Mouse (Mus musculus) intestine, embryonic 15.5 days (tissue): ENCODE results near the gene Iqschfp. TPM values are rescaled to one million over a fixed set of nuclear protein-coding genes. Genes with fewer than 3 reads are reported as not detected.

ENCODE experiments used
- ATAC-seq: fragments of 200-750 bp; cut with Nextera tagmentation; 2 replicates; pipeline ENCODE4 v1.8.0; 2017; ENCODE audit warnings: moderate TSS enrichment, moderate library complexity
- H3K27ac ChIP-seq: fragments of 300-500 bp; sonication (generic); 2 replicates; pipeline ENCODE4 v1.5.1; 2015; ENCODE audit warnings: mild to moderate bottlenecking, inconsistent platforms
- H3K27me3 ChIP-seq: fragments of 300-500 bp; sonication (generic); replicated peaks from 2 replicates; pipeline ENCODE4 v1.6.1; 2015; ENCODE audit warnings: inconsistent platforms
- H3K36me3 ChIP-seq: fragments of 300-500 bp; sonication (generic); 2 replicates; pipeline ENCODE4 v1.6.1; 2015; ENCODE audit warnings: inconsistent platforms
- H3K4me1 ChIP-seq: fragments of 300-500 bp; sonication (generic); replicated peaks from 2 replicates; pipeline ENCODE4 v1.6.1; 2015; ENCODE audit warnings: inconsistent platforms
- H3K4me2 ChIP-seq: fragments of 300-500 bp; sonication (generic); replicated peaks from 2 replicates; pipeline ENCODE4 v1.6.1; 2015; ENCODE audit warnings: mild to moderate bottlenecking, inconsistent platforms
- H3K4me3 ChIP-seq: fragments of 300-500 bp; sonication (generic); replicated peaks from 2 replicates; pipeline ENCODE4 v1.5.1; 2015; ENCODE audit warnings: inconsistent platforms
- H3K9ac ChIP-seq: fragments of 300-500 bp; sonication (generic); 2 replicates; pipeline ENCODE4 v1.6.1; 2015; ENCODE audit warnings: inconsistent platforms
- H3K9me3 ChIP-seq: fragments of 300-500 bp; sonication (generic); 2 replicates; pipeline ENCODE4 v1.6.1; 2016; ENCODE audit warnings: inconsistent platforms
- WGBS: fragments of 180-500 bp; shearing (Covaris S2); methylation state at CpG from one replicate; pipeline ENCODE4 v1.1.7; 2015; 5-methylcytosine and 5-hydroxymethylcytosine counted together
- polyA plus RNA-seq: library from polyadenylated mRNA; unstranded; fragments of >200 nt; fragmentation: Nextera tagmentation; extraction: Ambion mirVana; gene quantifications from 2 replicates; pipeline ENCODE4 v1.2.1, GENCODE M21; 2015

Iqschfp gene
- polyA plus RNA-seq, 1 experiment from 2014 or later, result not detected

- Histone ChIP-seq H3K9ac (no peak overlapping the region), H3K9me3 (no peaks in the 10 kb centered on the region), H3K27me3 (no peaks in the 10 kb centered on the region), H3K4me2 (no peak overlapping the region), H3K27ac (no peak overlapping the region), H3K4me3 (no peak overlapping the region), H3K4me1 (no peaks in the 10 kb centered on the region), H3K36me3 (no peaks in the 10 kb centered on the region)
- ATAC-seq, result no peak
- WGBS, result 85% methylated on average over 4 of the region's 4 CpGs
Measured at GRCm38 (mm10) chr3:68656607-68657352, 764.7 kb downstream of the Iqschfp start.

- ATAC-seq, result no peak
- no peak overlapping the region for H3K9ac ChIP-seq
- 39% methylated on average over 9 of the region's 9 CpGs for WGBS
- no peak overlapping the region for H3K4me2 ChIP-seq
- H3K27me3 ChIP-seq, result no peaks in the 10 kb centered on the region
- H3K36me3 ChIP-seq, result no peaks in the 10 kb centered on the region
- H3K27ac ChIP-seq, result no peak overlapping the region
- no peak overlapping the region for H3K4me3 ChIP-seq
- H3K9me3 ChIP-seq, result no peaks in the 10 kb centered on the region
- H3K4me1 ChIP-seq, result no peaks in the 10 kb centered on the region
Measured at GRCm38 (mm10) chr3:68657589-68658245, 765.7 kb downstream of the Iqschfp start.

- Histone ChIP-seq H3K36me3 (no peaks in the 10 kb centered on the region), H3K27ac (no peak overlapping the region), H3K4me3 (no peak overlapping the region), H3K4me2 (no peak overlapping the region), H3K9me3 (no peaks in the 10 kb centered on the region), H3K9ac (no peak overlapping the region), H3K27me3 (no peaks in the 10 kb centered on the region), H3K4me1 (no peaks in the 10 kb centered on the region)
- 96% methylated on average over 6 of the region's 6 CpGs for WGBS
- ATAC-seq, result no peak
Measured at GRCm38 (mm10) chr3:68659996-68660395, 768.0 kb downstream of the Iqschfp start.

- H3K36me3 ChIP-seq, result no peaks in the 10 kb centered on the region
- H3K9ac ChIP-seq, result no peak overlapping the region
- no peak for ATAC-seq
- no peaks in the 10 kb centered on the region for H3K4me1 ChIP-seq
- no peak overlapping the region for H3K4me2 ChIP-seq
- no peaks in the 10 kb centered on the region for H3K27me3 ChIP-seq
- no peak overlapping the region for H3K4me3 ChIP-seq
- H3K27ac ChIP-seq, result no peak overlapping the region
- no peaks in the 10 kb centered on the region for H3K9me3 ChIP-seq
- 66% methylated on average over 4 of the region's 4 CpGs for WGBS
Measured at GRCm38 (mm10) chr3:68660538-68660937, 768.5 kb downstream of the Iqschfp start.

- WGBS, result 82% methylated on average over 5 of the region's 5 CpGs
- H3K9ac ChIP-seq, result no peak overlapping the region
- no peaks in the 10 kb centered on the region for H3K36me3 ChIP-seq
- H3K27me3 ChIP-seq, result no peaks in the 10 kb centered on the region
- no peak for ATAC-seq
- no peak overlapping the region for H3K4me2 ChIP-seq
- no peaks in the 10 kb centered on the region for H3K9me3 ChIP-seq
- no peak overlapping the region for H3K4me3 ChIP-seq
- no peaks in the 10 kb centered on the region for H3K4me1 ChIP-seq
- H3K27ac ChIP-seq, result no peak overlapping the region
Measured at GRCm38 (mm10) chr3:68662386-68662785, 770.4 kb downstream of the Iqschfp start.

- no peak overlapping the region for H3K4me2 ChIP-seq
- H3K36me3 ChIP-seq, result no peaks in the 10 kb centered on the region
- 83% methylated on average over 6 of the region's 6 CpGs for WGBS
- no peak overlapping the region for H3K27ac ChIP-seq
- no peak overlapping the region for H3K9ac ChIP-seq
- no peak overlapping the region for H3K4me3 ChIP-seq
- no peaks in the 10 kb centered on the region for H3K4me1 ChIP-seq
- H3K9me3 ChIP-seq, result no peaks in the 10 kb centered on the region
- no peaks in the 10 kb centered on the region for H3K27me3 ChIP-seq
- ATAC-seq, result no peak
Measured at GRCm38 (mm10) chr3:68664337-68664736, 772.3 kb downstream of the Iqschfp start.

- H3K9me3 ChIP-seq, result no peaks in the 10 kb centered on the region
- no peaks in the 10 kb centered on the region for H3K27me3 ChIP-seq
- no peaks in the 10 kb centered on the region for H3K4me1 ChIP-seq
- 92% methylated on average over 7 of the region's 7 CpGs for WGBS
- ATAC-seq, result no peak
- H3K36me3 ChIP-seq, result no peaks in the 10 kb centered on the region
- no peak overlapping the region for H3K27ac ChIP-seq
- no peak overlapping the region for H3K4me2 ChIP-seq
- no peak overlapping the region for H3K9ac ChIP-seq
- no peak overlapping the region for H3K4me3 ChIP-seq
Measured at GRCm38 (mm10) chr3:68666377-68666776, 774.3 kb downstream of the Iqschfp start.

- Histone ChIP-seq H3K9me3 (no peaks in the 10 kb centered on the region), H3K4me3 (no peak overlapping the region), H3K4me2 (no peak overlapping the region), H3K4me1 (no peaks in the 10 kb centered on the region), H3K36me3 (no peaks in the 10 kb centered on the region), H3K9ac (no peak overlapping the region), H3K27me3 (no peaks in the 10 kb centered on the region), H3K27ac (no peak overlapping the region)
- WGBS, result 76% methylated on average over 1 of the region's 1 CpGs
- ATAC-seq, result no peak
Measured at GRCm38 (mm10) chr3:68667852-68668251, 775.8 kb downstream of the Iqschfp start.

- 73% methylated on average over 5 of the region's 5 CpGs for WGBS
- no peak overlapping the region for H3K4me2 ChIP-seq
- H3K9ac ChIP-seq, result no peak overlapping the region
- no peak for ATAC-seq
- no peaks in the 10 kb centered on the region for H3K9me3 ChIP-seq
- no peak overlapping the region for H3K4me3 ChIP-seq
- no peak overlapping the region for H3K27ac ChIP-seq
- no peaks in the 10 kb centered on the region for H3K27me3 ChIP-seq
- no peaks in the 10 kb centered on the region for H3K36me3 ChIP-seq
- no peaks in the 10 kb centered on the region for H3K4me1 ChIP-seq
Measured at GRCm38 (mm10) chr3:68669418-68669974, 777.5 kb downstream of the Iqschfp start.

GRCm38 (mm10) chr3:68674721-68675120, 782.7 kb downstream of the Iqschfp start:
- no peak for ATAC-seq
- H3K27ac ChIP-seq, result no peak overlapping the region
- 61% methylated on average over 2 of the region's 2 CpGs for WGBS

GRCm38 (mm10) chr3:68675216-68675835, 783.3 kb downstream of the Iqschfp start:
- H3K9me3 ChIP-seq, result no peaks in the 10 kb centered on the region
- H3K36me3 ChIP-seq, result no peaks in the 10 kb centered on the region
- no peak overlapping the region for H3K4me2 ChIP-seq
- H3K4me3 ChIP-seq, result no peak overlapping the region
- no peak overlapping the region for H3K27ac ChIP-seq
- H3K27me3 ChIP-seq, result no peaks in the 10 kb centered on the region
- H3K4me1 ChIP-seq, result no peaks in the 10 kb centered on the region
- no peak overlapping the region for H3K9ac ChIP-seq
- WGBS, result 87% methylated on average over 12 of the region's 12 CpGs
- no peak for ATAC-seq

More at GRCm38 (mm10) chr3:68674721-68675120, 782.7 kb downstream of the Iqschfp start:
- Histone ChIP-seq H3K9ac (no peak overlapping the region), H3K4me1 (no peaks in the 10 kb centered on the region), H3K4me2 (no peak overlapping the region), H3K4me3 (no peak overlapping the region), H3K9me3 (no peaks in the 10 kb centered on the region), H3K27me3 (no peaks in the 10 kb centered on the region), H3K36me3 (no peaks in the 10 kb centered on the region)
